Mouse (Mus musculus): ENCODE measurements around the gene 4930558K02Rik.

GRCm38 (mm10) chr1:161980626-161981298, 1.3 kb upstream of the 4930558K02Rik start:
- TF ChIP-seq CTCF (IDR thresholded peaks at IDR 0.05; ENCODE audit: borderline replicate concordance, insufficient read depth, low read depth, low read length) (no peak), POLR2A (IDR thresholded peaks at IDR 0.05; ENCODE audit: borderline replicate concordance, insufficient read depth, low read length) (no peak)
